Mouse (Mus musculus) stomach, embryonic 15.5 days (tissue): ENCODE results near the gene Ostn. TPM values are rescaled to one million over a fixed set of nuclear protein-coding genes. Genes with fewer than 3 reads are reported as not detected.
"Not testable (repeated sequence)": the region's sequence is repeated elsewhere in the genome, so short reads cannot be mapped to it uniquely, and the experiment has no call there.

Source experiments
- ATAC-seq: fragments of 200-750 bp; cut with Nextera tagmentation; 2 replicates; pipeline ENCODE4 v1.8.0; 2017; ENCODE audit warnings: low read depth, moderate number of reproducible peaks, moderate TSS enrichment; ENCODE audit not compliant: insufficient read depth, low FRiP score
- H3K27ac ChIP-seq: fragments of 300-500 bp; sonication (generic); 2 replicates; pipeline ENCODE4 v1.5.1; 2015; ENCODE audit warnings: mild to moderate bottlenecking, inconsistent platforms
- H3K27me3 ChIP-seq: fragments of 300-500 bp; sonication (generic); replicated peaks from 2 replicates; pipeline ENCODE4 v1.6.1; 2015; ENCODE audit warnings: inconsistent platforms
- H3K36me3 ChIP-seq: fragments of 300-500 bp; sonication (generic); 2 replicates; pipeline ENCODE4 v1.6.1; 2015; ENCODE audit warnings: inconsistent platforms
- H3K4me1 ChIP-seq: fragments of 300-500 bp; sonication (generic); 2 replicates; pipeline ENCODE4 v1.6.1; 2015; ENCODE audit warnings: inconsistent platforms
- H3K4me2 ChIP-seq: fragments of 300-500 bp; sonication (generic); 2 replicates; pipeline ENCODE4 v1.6.1; 2015; ENCODE audit warnings: mild to moderate bottlenecking, inconsistent platforms
- H3K4me3 ChIP-seq: fragments of 300-500 bp; sonication (generic); replicated peaks from 2 replicates; pipeline ENCODE4 v1.5.1; 2015; ENCODE audit warnings: inconsistent platforms
- H3K9ac ChIP-seq: fragments of 300-500 bp; sonication (generic); 2 replicates; pipeline ENCODE4 v1.6.1; 2015; ENCODE audit warnings: inconsistent platforms
- H3K9me3 ChIP-seq: fragments of 300-500 bp; sonication (generic); 2 replicates; pipeline ENCODE4 v1.6.1; 2016; ENCODE audit warnings: inconsistent platforms
- WGBS: fragments of 180-500 bp; shearing (Covaris S2); methylation state at CpG from one replicate; pipeline ENCODE4 v1.1.7; 2015; 5-methylcytosine and 5-hydroxymethylcytosine counted together
- polyA plus RNA-seq: library from polyadenylated mRNA; unstranded; fragments of >200 nt; fragmentation: Nextera tagmentation; extraction: Ambion mirVana; gene quantifications from 2 replicates; pipeline ENCODE4 v1.2.1, GENCODE M21; 2015

Gene Ostn
- not detected in 2 replicates for polyA plus RNA-seq

DNA sequence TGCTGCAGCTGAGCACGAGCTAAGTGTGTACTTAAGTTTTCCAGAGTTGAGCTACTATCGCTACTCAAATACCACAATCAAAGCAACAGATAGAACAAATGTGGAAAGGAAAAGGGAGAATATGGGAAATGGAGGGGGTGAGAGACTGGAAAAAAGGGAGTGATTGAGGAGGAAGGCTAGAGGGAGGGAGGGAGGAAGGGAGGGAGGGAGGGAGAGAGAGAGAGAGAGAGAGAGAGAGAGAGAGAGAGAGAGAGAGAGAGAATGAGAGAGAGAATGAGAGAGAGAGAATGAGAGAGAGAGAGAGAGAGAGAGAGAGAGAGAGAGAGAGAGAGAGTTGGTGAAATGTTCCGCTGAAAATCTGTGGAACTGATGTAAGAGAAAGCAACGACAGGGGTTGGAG is at the start of gene Ostn:
Gene Ostn, plus strand, starts transcription at position 301 of the 400 bp plus-strand sequence.
- H3K4me2 ChIP-seq, H3K4me1 ChIP-seq, H3K9me3 ChIP-seq, H3K27ac ChIP-seq, H3K27me3 ChIP-seq, H3K9ac ChIP-seq, H3K36me3 ChIP-seq, ATAC-seq, H3K4me3 ChIP-seq: not testable (repeated sequence)
- 58% methylated on average over 4 of the region's 4 CpGs for WGBS

DNA sequence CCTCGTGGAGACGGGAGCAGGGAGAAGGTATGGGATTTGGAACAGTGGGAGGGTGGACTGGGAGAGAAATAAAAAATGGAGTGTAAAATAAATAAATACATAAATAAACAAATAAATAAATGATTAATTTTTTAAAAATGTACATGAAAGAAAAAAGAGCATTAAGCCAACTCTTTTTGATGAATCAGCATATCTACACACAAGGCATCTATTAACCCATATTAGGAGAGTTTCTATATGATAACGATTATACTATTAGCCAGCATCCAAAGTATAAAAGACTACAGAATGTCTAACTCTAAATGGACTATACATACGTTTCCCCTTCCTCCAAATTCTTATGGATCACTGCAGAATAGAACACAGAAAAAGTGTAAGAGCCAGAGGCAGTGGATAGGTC is 38.5 kb upstream of the Ostn start:
- no peak for ATAC-seq
- H3K9me3 ChIP-seq, result no peaks in the 10 kb centered on the region
- H3K36me3 ChIP-seq, result no peaks in the 10 kb centered on the region
- no peaks in the 10 kb centered on the region for H3K27me3 ChIP-seq
- H3K27ac ChIP-seq, result no peak overlapping the region
- H3K9ac ChIP-seq, result no peak overlapping the region
- no peak overlapping the region for H3K4me3 ChIP-seq
- 79% methylated on average over 4 of the region's 4 CpGs for WGBS
- no peaks in the 10 kb centered on the region for H3K4me1 ChIP-seq
- no peak overlapping the region for H3K4me2 ChIP-seq

DNA sequence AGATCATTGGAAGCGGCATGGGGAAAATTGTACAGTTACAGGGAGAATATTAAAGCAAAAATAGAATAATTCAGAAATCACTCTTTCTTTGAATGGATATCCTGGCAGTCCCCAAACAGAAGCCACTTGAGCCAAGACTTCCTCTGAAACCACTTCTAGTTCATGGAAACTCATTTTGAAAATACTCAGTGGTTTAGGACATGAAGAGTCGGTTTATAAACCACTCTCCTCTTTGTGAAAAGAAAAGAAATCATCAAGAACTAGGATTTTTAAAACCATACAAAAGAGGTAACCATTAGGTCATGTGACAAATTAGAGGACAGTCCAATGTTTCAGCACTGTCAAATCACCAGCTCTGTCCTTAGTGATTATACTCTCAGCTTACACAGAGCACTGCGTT is 19.9 kb upstream of the Ostn start:
- ATAC-seq, result no peak
- WGBS, result 75% methylated on average over 3 of the region's 3 CpGs
- H3K36me3 ChIP-seq, result no peaks in the 10 kb centered on the region
- H3K4me1 ChIP-seq, result no peaks in the 10 kb centered on the region
- no peak overlapping the region for H3K9ac ChIP-seq
- H3K9me3 ChIP-seq, result no peaks in the 10 kb centered on the region
- H3K27me3 ChIP-seq, result no peaks in the 10 kb centered on the region
- H3K27ac ChIP-seq, result no peak overlapping the region
- no peak overlapping the region for H3K4me3 ChIP-seq
- no peak overlapping the region for H3K4me2 ChIP-seq

DNA sequence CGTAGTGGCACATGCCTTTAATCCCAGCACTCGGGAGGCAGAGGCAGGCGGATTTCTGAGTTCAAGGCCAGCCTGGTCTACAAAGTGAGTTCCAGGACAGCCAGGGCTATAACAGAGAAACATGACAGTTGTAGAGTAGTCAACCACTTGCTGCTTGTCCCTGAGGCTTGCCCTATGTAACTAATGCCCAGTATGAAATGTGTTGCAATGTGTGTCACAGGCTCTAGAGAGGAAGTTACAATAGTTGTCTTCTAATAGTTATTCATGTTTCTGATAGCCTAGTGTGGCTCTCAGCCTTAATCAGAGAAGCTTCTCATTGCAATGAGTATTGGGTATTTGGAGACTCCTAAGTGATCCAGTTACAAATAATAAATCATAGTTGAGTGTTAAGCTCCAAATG is 10.8 kb upstream of the Ostn start:
- no peak overlapping the region for H3K4me3 ChIP-seq
- H3K27me3 ChIP-seq, result no peaks in the 10 kb centered on the region
- H3K9me3 ChIP-seq, result no peaks in the 10 kb centered on the region
- no peak overlapping the region for H3K9ac ChIP-seq
- no peaks in the 10 kb centered on the region for H3K4me1 ChIP-seq
- ATAC-seq, result no peak
- no peak overlapping the region for H3K4me2 ChIP-seq
- H3K36me3 ChIP-seq, result no peaks in the 10 kb centered on the region
- WGBS, result 88% methylated on average over 3 of the region's 3 CpGs
- no peak overlapping the region for H3K27ac ChIP-seq

DNA sequence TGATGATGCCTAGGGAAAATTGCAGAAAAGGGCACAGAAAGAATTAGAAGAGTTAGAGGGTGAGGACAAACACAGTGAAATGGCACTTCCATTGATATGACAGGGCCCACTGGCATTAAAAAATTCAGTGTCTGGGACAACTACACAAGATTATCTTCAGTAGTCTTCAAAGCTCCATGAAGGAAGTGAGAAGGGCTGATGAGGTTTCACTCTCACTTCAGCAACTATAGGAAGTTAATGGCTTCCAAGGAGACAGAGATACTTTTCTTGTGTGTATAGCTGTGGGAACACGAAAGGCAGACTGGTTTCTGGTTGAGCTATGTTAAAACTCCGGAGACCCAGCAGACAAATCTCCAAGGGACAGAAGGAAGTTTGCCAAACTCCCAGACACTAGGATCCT is 10.4 kb upstream of the Ostn start:
- ATAC-seq, result no peak
- no peak overlapping the region for H3K4me3 ChIP-seq

DNA sequence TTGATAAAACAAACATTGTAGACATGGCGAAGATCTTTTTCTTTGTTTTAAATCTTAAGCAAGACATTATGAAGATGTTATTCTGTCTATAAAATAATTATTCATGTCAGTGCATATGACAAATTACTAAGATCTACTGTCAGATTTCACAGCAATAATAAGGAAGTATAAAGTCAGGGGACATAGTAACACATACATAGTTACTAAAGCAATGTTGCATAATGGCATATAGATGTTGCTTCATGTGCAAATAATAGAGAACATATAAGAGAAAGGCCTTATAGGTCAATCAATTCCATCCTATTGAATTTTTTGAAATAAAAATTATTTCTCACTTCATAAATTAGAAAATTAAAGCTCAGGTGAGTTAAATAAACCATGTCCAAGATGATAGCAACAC is 11.8 kb downstream of the Ostn start:
- Histone ChIP-seq H3K36me3 (no peaks in the 10 kb centered on the region), H3K9me3 (no peaks in the 10 kb centered on the region), H3K27ac (no peak overlapping the region), H3K9ac (no peak overlapping the region), H3K27me3 (no peaks in the 10 kb centered on the region), H3K4me2 (no peak overlapping the region), H3K4me3 (no peak overlapping the region), H3K4me1 (no peaks in the 10 kb centered on the region)
- WGBS, result 79% methylated on average over 1 of the region's 1 CpGs
- ATAC-seq, result no peak

More for the DNA sequence above, 10.4 kb upstream of the Ostn start:
- no peak overlapping the region for H3K9ac ChIP-seq
- H3K27me3 ChIP-seq, result no peaks in the 10 kb centered on the region
- no peaks in the 10 kb centered on the region for H3K36me3 ChIP-seq
- WGBS, result 75% methylated on average over 2 of the region's 2 CpGs
- no peaks in the 10 kb centered on the region for H3K9me3 ChIP-seq
- H3K4me2 ChIP-seq, result no peak overlapping the region
- no peaks in the 10 kb centered on the region for H3K4me1 ChIP-seq
- H3K27ac ChIP-seq, result no peak overlapping the region

DNA sequence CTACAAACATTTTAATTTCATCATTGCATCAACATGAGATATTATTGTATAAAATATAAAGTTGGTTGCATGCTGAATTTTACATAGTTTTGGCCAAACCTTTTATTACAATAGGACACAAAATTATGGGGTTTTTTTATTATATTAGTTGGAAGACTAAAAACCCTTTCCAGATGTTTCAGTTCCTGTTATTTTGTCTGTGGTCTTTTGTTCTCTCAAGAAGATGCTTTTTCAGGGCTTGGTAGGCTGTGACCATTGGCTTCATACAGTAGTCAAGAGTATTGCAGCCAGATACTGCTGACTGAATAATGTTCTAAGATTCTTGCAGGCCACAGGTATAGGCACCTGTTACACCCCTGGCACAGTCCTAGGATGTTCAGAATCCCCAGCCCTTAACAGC is 14.8 kb downstream of the Ostn start:
- ATAC-seq, result no peak
- no peaks in the 10 kb centered on the region for H3K27me3 ChIP-seq
- no peaks in the 10 kb centered on the region for H3K36me3 ChIP-seq
- H3K4me3 ChIP-seq, result no peak overlapping the region
- H3K9me3 ChIP-seq, result no peaks in the 10 kb centered on the region
- no peaks in the 10 kb centered on the region for H3K4me1 ChIP-seq
- H3K9ac ChIP-seq, result no peak overlapping the region
- H3K27ac ChIP-seq, result no peak overlapping the region
- no peak overlapping the region for H3K4me2 ChIP-seq

DNA sequence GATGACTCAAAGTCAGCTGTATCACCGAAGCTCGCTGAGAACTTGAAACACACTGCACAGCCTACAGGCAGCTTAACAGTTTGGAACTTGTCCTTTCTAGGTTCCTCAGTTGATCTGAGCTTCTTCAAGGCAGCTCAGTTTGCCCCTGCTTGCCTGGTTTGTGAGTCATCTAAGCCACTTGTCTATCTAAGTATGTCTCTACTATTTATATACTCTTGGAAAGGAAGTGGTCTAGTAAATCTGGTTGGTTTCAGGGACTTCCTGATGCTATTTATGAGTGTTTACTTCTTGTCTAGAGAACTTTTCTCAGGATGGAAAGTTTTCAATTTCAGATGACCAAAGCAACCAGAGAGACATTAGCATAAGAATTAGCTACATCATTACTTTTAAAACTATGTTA is 19.2 kb downstream of the Ostn start:
- H3K27ac ChIP-seq, result no peak overlapping the region
- H3K9ac ChIP-seq, result no peak overlapping the region
- no peak for ATAC-seq
- H3K4me2 ChIP-seq, result no peak overlapping the region
- no peak overlapping the region for H3K4me3 ChIP-seq
- H3K36me3 ChIP-seq, result no peaks in the 10 kb centered on the region
- 93% methylated on average over 2 of the region's 2 CpGs for WGBS
- H3K27me3 ChIP-seq, result no peaks in the 10 kb centered on the region
- H3K9me3 ChIP-seq, result no peaks in the 10 kb centered on the region
- H3K4me1 ChIP-seq, result no peaks in the 10 kb centered on the region

DNA sequence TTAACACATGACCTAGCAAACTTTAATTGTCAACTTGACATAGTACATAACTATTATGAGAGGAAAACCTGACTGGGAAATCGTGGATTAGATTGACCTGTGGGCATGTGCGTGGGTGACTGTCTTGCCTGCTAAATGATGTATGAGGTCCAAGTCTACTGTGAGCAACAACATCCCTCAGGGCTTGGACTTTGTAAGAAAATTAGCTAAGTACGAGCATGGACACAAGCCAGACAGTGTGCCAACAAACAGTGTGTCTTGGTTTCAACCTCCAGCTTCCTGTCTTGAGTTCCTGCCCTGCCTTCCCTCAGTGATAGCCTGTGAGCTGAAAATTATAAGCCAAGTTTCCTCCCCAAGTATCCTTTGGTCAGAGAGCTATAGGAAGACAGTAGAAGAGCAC is 40.2 kb downstream of the Ostn start:
- Histone ChIP-seq H3K27me3 (no peaks in the 10 kb centered on the region), H3K4me1 (no peaks in the 10 kb centered on the region), H3K27ac (no peak overlapping the region), H3K9ac (no peak overlapping the region), H3K9me3 (no peaks in the 10 kb centered on the region), H3K36me3 (no peaks in the 10 kb centered on the region), H3K4me3 (no peak overlapping the region), H3K4me2 (no peak overlapping the region)
- ATAC-seq, result no peak
- 69% methylated on average over 3 of the region's 3 CpGs for WGBS

DNA sequence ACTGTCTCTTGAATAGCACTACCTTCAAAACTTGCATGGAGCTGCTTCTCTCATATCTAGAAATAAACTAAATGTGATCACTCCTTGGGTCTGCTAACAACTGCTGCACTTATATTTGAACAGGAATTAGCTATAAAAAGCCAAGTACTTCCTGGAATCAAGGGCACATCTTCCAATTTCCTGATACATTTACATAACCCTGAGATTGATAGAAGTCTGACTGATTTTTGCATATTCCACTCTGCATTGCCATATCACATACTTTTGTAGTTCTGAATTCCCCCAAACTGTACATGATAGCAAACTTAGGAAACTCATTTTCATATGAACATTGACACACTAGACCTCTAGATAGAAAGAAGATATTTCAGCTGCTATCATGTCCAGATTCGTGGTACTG is 41.1 kb downstream of the Ostn start:
- no peak overlapping the region for H3K4me3 ChIP-seq
- H3K4me1 ChIP-seq, result no peaks in the 10 kb centered on the region
- no peaks in the 10 kb centered on the region for H3K9me3 ChIP-seq
- H3K36me3 ChIP-seq, result no peaks in the 10 kb centered on the region
- WGBS, result 66% methylated on average over 1 of the region's 1 CpGs
- ATAC-seq, result no peak
- no peak overlapping the region for H3K9ac ChIP-seq
- H3K4me2 ChIP-seq, result no peak overlapping the region
- H3K27ac ChIP-seq, result no peak overlapping the region
- no peaks in the 10 kb centered on the region for H3K27me3 ChIP-seq

DNA sequence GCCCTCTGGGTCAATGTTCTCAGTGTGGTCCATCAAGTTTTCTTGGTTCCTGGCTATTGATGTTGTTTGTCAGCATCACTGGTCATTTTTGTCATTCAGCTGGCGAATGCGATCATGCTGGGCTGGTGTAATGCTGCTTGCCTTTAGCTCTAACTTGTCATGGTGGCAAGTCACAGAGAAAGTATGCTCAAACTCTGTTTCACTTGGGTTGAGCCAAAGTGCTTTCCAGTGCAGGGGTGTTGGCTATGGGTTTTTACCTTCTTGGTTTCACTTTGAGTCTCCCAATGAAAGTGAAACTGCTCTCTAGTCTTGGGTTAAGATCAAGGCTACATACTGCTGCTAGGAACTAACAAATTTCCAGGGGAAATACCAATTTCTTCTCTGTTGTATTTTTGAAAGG is 41.9 kb downstream of the Ostn start:
- no peaks in the 10 kb centered on the region for H3K27me3 ChIP-seq
- WGBS, result 94% methylated on average over 2 of the region's 2 CpGs
- no peak overlapping the region for H3K9ac ChIP-seq
- no peak for ATAC-seq
- no peaks in the 10 kb centered on the region for H3K9me3 ChIP-seq
- no peak overlapping the region for H3K27ac ChIP-seq
- H3K4me3 ChIP-seq, result no peak overlapping the region
- H3K36me3 ChIP-seq, result no peaks in the 10 kb centered on the region
- H3K4me2 ChIP-seq, result no peak overlapping the region
- H3K4me1 ChIP-seq, result no peaks in the 10 kb centered on the region

DNA sequence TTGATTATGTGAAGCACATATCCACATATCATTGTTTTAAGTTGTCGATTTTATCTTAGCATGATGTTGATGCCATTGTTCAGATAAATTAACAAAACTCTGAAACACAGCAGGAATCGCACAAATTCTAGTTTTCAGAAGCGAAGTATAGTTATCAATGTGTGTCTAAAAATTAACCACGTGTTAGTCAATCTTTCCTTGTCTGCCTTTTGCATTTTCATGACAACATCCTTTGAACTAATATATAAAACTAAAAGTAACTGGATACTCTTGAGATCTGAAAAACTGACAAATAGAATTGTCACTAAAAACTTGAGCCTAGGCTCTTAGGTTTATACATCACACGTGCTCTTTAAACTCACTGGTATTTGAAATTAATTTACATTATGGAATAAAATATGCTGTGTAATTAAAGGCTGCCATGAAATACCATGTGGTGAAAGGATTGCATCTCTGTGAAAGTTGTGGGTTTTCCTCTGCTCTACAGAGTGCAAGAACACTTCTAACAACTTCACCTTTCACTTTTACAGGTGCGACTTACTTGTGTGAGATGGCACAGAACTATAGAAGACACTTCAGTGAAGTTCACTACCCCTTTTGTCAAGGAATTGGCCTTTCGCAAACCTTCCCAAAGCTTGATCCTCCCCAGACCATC is 42.7 kb downstream of the Ostn start:
- H3K4me3 ChIP-seq, result no peak overlapping the region
- H3K27me3 ChIP-seq, result no peaks in the 10 kb centered on the region
- ATAC-seq, result no peak
- H3K4me2 ChIP-seq, result no peak overlapping the region
- H3K36me3 ChIP-seq, result no peaks in the 10 kb centered on the region
- no peak overlapping the region for H3K27ac ChIP-seq
- no peak overlapping the region for H3K9ac ChIP-seq
- H3K9me3 ChIP-seq, result no peaks in the 10 kb centered on the region
- WGBS, result 86% methylated on average over 7 of the region's 7 CpGs
- no peaks in the 10 kb centered on the region for H3K4me1 ChIP-seq

DNA sequence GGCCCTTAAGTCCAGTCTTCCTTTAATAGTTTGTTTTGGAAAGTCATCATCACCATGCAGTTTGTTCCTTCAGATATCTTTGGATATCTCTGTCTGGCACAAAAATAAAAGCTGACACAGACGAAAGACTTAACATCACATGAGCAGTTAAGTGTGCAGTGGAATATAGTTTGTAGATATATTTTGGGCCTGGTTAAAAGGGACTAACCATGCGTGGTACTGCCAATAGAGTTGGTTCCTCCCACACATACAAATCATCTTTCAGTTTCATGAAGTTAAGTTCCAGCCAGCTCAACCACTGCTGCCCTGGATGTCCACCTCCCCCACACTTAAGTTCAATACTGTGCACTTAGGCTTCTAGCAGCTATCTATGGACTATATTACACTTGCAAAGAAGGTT is 47.2 kb downstream of the Ostn start:
- Histone ChIP-seq H3K27me3 (no peaks in the 10 kb centered on the region), H3K4me2 (no peak overlapping the region), H3K9ac (no peak overlapping the region), H3K36me3 (no peaks in the 10 kb centered on the region), H3K27ac (no peak overlapping the region), H3K4me1 (no peaks in the 10 kb centered on the region), H3K4me3 (no peak overlapping the region), H3K9me3 (no peaks in the 10 kb centered on the region)
- 67% methylated on average over 2 of the region's 2 CpGs for WGBS
- no peak for ATAC-seq
